Mouse (Mus musculus): ENCODE data around the gene Ltbp1.

The Ltbp1 gene

GRCm38 (mm10) chr17:75005281-75005684 lies at the start of gene Ltbp1:
Gene Ltbp1 (plus strand): TSS chr17:75005568.
- peak; percentile 50 to 59 for DNase-seq

GRCm38 (mm10) chr17:74959481-74960245 lies 45.7 kb upstream of the Ltbp1 start:
- DNase-seq, result no peak

GRCm38 (mm10) chr17:74963222-74963621 lies 42.1 kb upstream of the Ltbp1 start:
- no peak for DNase-seq

- DNase-seq, result no peak
Observed at GRCm38 (mm10) chr17:74963861-74964260, 41.5 kb upstream of the Ltbp1 start.

GRCm38 (mm10) chr17:74967298-74967848 lies 38.0 kb upstream of the Ltbp1 start:
- DNase-seq, result no peak

- no peak for DNase-seq
Observed at GRCm38 (mm10) chr17:74968152-74968712, 37.1 kb upstream of the Ltbp1 start.

GRCm38 (mm10) chr17:74968738-74969271 lies 36.6 kb upstream of the Ltbp1 start:
- no peak for DNase-seq

GRCm38 (mm10) chr17:74975192-74975591 lies 30.2 kb upstream of the Ltbp1 start:
- DNase-seq, result no peak

GRCm38 (mm10) chr17:74976167-74976985 lies 29.0 kb upstream of the Ltbp1 start:
- DNase-seq, result no peak

GRCm38 (mm10) chr17:74979767-74980166 lies 25.6 kb upstream of the Ltbp1 start:
- no peak for DNase-seq

- no peak for DNase-seq
Observed at GRCm38 (mm10) chr17:74981703-74982102, 23.7 kb upstream of the Ltbp1 start.

- no peak for DNase-seq
Observed at GRCm38 (mm10) chr17:74982880-74983279, 22.5 kb upstream of the Ltbp1 start.

GRCm38 (mm10) chr17:74984071-74984470 lies 21.3 kb upstream of the Ltbp1 start:
- DNase-seq, result no peak

- DNase-seq, result peak in 1 of 2 experiments; percentile 10
Observed at GRCm38 (mm10) chr17:74984681-74985080, 20.7 kb upstream of the Ltbp1 start.

- no peak for DNase-seq
Observed at GRCm38 (mm10) chr17:74987067-74987466, 18.3 kb upstream of the Ltbp1 start.

GRCm38 (mm10) chr17:74989691-74990090 lies 15.7 kb upstream of the Ltbp1 start:
- no peak for DNase-seq

- no peak for DNase-seq
Observed at GRCm38 (mm10) chr17:74990561-74990960, 14.8 kb upstream of the Ltbp1 start.

GRCm38 (mm10) chr17:74993726-74994581 lies 11.4 kb upstream of the Ltbp1 start:
- peak in 1 of 2 experiments; percentile 32 for DNase-seq

- no peak for DNase-seq
Observed at GRCm38 (mm10) chr17:74994582-74994893, 10.8 kb upstream of the Ltbp1 start.

GRCm38 (mm10) chr17:74995266-74995665 lies 10.1 kb upstream of the Ltbp1 start:
- no peak for DNase-seq

GRCm38 (mm10) chr17:75000066-75000465 lies 5.3 kb upstream of the Ltbp1 start:
- no peak for DNase-seq

GRCm38 (mm10) chr17:75004820-75005219 lies 548 bp upstream of the Ltbp1 start:
- DNase-seq, result peak; percentile 67 to 78

Data from lung, adult 18-20 months (tissue).